10 mouse cellular contexts compared by ENCODE assay signal in the genomic region with DNA sequence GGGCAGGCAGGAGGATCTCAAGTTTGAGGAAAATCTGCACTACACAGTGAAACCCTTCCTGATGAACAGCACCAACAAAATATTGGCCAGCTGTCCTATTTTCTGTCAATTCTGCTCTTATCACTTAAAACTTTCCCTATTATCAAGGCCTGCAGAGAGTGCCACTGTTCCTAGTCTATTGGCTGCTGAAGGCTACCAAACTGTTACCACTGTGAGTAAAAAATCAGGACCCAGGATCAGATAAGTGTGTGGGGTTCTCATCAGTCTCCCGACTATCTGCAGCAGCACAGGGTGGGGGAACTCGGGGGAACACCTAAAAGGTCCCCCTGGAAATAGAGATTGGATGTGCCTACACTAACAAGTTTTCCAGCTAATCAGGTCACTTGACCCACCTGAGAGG. TPM values are rescaled to one million over a fixed set of nuclear protein-coding genes. Genes with fewer than 3 reads are reported as not detected.
DNase-seq lines count a peak whose midpoint lies in the region; ATAC-seq and TF ChIP-seq lines count a peak whose summit lies in the region.
"Had no signal": no experiment of that assay in that cellular context is flagged by ENCODE, and none has a peak within 500 bp of the region (broad histone marks: within the 10 kb centered on the region; RNA-seq: fewer than 3 reads in every experiment).

No protein-coding gene starts in this region.

- 71% methylated on average over 2 of the region's 2 CpGs for WGBS in kidney, embryonic 14.5 days
- 83% methylated on average over 2 of the region's 2 CpGs for WGBS in embryonic facial prominence, embryonic 15.5 days
- WGBS in liver, embryonic 16.5 days (ENCODE audit: insufficient replicate concordance): 19% methylated on average over 2 of the region's 2 CpGs

- no peak for TF ChIP-seq CTCF in MEL (IDR thresholded peaks at IDR 0.05 in 2 of 3, conservative IDR thresholded peaks at IDR 0.05 in 1 of 3; ENCODE audit: control insufficient read depth in 1 of 3, insufficient read depth in 1 of 3, low read depth in 2 of 3, low read length in 3 of 3, poor library complexity in 1 of 3, severe bottlenecking in 1 of 3)

- H3K9me3 ChIP-seq in kidney, embryonic 14.5 days (ENCODE audit: control insufficient read depth, low read length): no peaks in the 10 kb centered on the region
- H3K9me3 ChIP-seq in MEL (replicated peaks; ENCODE audit: insufficient read depth, low read length): no peaks in the 10 kb centered on the region
- no peaks in the 10 kb centered on the region for H3K9me3 ChIP-seq in embryonic facial prominence, embryonic 15.5 days (replicated peaks)
- H3K9me3 ChIP-seq in liver, embryonic 16.5 days (replicated peaks; ENCODE audit: control insufficient read depth, low read length): no peaks in the 10 kb centered on the region
- H3K9me3 ChIP-seq: midbrain, embryonic 12.5 days had no signal

- no peak for TF ChIP-seq POLR2A in MEL (IDR thresholded peaks at IDR 0.05; ENCODE audit: control insufficient read depth in 1 of 2, insufficient read depth in 1 of 2, low read depth in 1 of 2, low read length in 2 of 2, poor library complexity in 1 of 2)

- peaks cover 27% of the 10 kb centered on the region for H3K4me1 ChIP-seq in kidney, embryonic 14.5 days (ENCODE audit: control insufficient read depth, insufficient read depth, low read length)
- peaks cover 34 to 53% of the 10 kb centered on the region in 2 experiments for H3K4me1 ChIP-seq in MEL (ENCODE audit: control insufficient read depth in 1 of 2, insufficient read depth in 2 of 2, low read length in 2 of 2)
- H3K4me1 ChIP-seq in embryonic facial prominence, embryonic 15.5 days: peaks cover 60% of the 10 kb centered on the region
- H3K4me1 ChIP-seq in liver, embryonic 16.5 days (ENCODE audit: control insufficient read depth, low read depth, low read length): peaks cover 61% of the 10 kb centered on the region

- H3K4me2 ChIP-seq in kidney, embryonic 14.5 days (replicated peaks; ENCODE audit: low read depth, low read length): peak overlapping the region; percentile 19; the same call in 1 of the 2 replicates
- H3K4me2 ChIP-seq in embryonic facial prominence, embryonic 15.5 days (replicated peaks): peak overlapping the region; percentile 60
- peak overlapping the region; percentile 83 for H3K4me2 ChIP-seq in liver, embryonic 16.5 days (ENCODE audit: low read depth, low read length)
- H3K4me2 ChIP-seq: midbrain, embryonic 12.5 days had no signal

- no peak for DNase-seq in kidney, postnatal 36 days
- peak; percentile 42 for DNase-seq in MEL (ENCODE audit: low read depth, low spot score)
- no peak for DNase-seq in gastrocnemius, postnatal 25 days
- DNase-seq in thymus, postnatal 4 days: no peak
- DNase-seq: right cerebral cortex, postnatal 14 days had no signal

- no peaks in the 10 kb centered on the region for H3K27me3 ChIP-seq in kidney, embryonic 14.5 days (ENCODE audit: control insufficient read depth, insufficient read depth, low read length)
- H3K27me3 ChIP-seq in MEL (ENCODE audit: control insufficient read depth in 1 of 2, insufficient read depth in 2 of 2, low read length in 2 of 2): no peaks in the 10 kb centered on the region
- H3K27me3 ChIP-seq in embryonic facial prominence, embryonic 15.5 days: no peaks in the 10 kb centered on the region
- no peaks in the 10 kb centered on the region for H3K27me3 ChIP-seq in liver, embryonic 16.5 days (ENCODE audit: control insufficient read depth, insufficient read depth, low read depth, low read length)
- H3K27me3 ChIP-seq: midbrain, embryonic 12.5 days had no signal

- peak in 1 of 2 experiments; percentile 53; a peak in 2 of 4 replicates for TF ChIP-seq EP300 in MEL (IDR thresholded peaks at IDR 0.05; ENCODE audit: low read depth in 1 of 2, low read length in 2 of 2)

- no peak overlapping the region for H3K4me3 ChIP-seq in kidney, embryonic 14.5 days (ENCODE audit: low read length)
- H3K4me3 ChIP-seq in MEL (ENCODE audit: control insufficient read depth in 1 of 2, insufficient read depth in 1 of 2, low read depth in 2 of 2, low read length in 2 of 2): no peak overlapping the region; a peak in 1 of 4 replicates
- H3K4me3 ChIP-seq in embryonic facial prominence, embryonic 15.5 days (replicated peaks): peak overlapping the region; percentile 97; the same call in 1 of the 2 replicates
- H3K4me3 ChIP-seq in liver, embryonic 16.5 days (ENCODE audit: low read depth, low read length): no peak overlapping the region
- H3K4me3 ChIP-seq: midbrain, embryonic 12.5 days had no signal

- TF ChIP-seq RAD21 in MEL (IDR thresholded peaks at IDR 0.05; ENCODE audit: low read depth, low read length): no peak

- no peak for ATAC-seq in kidney, embryonic 14.5 days (ENCODE audit: low FRiP score, low TSS enrichment)
- no peak for ATAC-seq in embryonic facial prominence, embryonic 15.5 days (ENCODE audit: insufficient number of reproducible peaks, low FRiP score, low TSS enrichment, low read depth)
- ATAC-seq in liver, embryonic 16.5 days (ENCODE audit: low read depth): no peak

- peaks cover 12% of the 10 kb centered on the region for H3K36me3 ChIP-seq in kidney, embryonic 14.5 days (ENCODE audit: control insufficient read depth, insufficient read depth, low read length)
- H3K36me3 ChIP-seq in MEL (ENCODE audit: control insufficient read depth in 1 of 2, insufficient read depth in 2 of 2, low read length in 2 of 2): peaks cover 11 to 73% of the 10 kb centered on the region in 2 experiments; a peak in 3 of 4 replicates
- peaks cover 3% of the 10 kb centered on the region; the same call in 1 of the 2 replicates for H3K36me3 ChIP-seq in embryonic facial prominence, embryonic 15.5 days
- peaks cover 8% of the 10 kb centered on the region; the same call in 1 of the 2 replicates for H3K36me3 ChIP-seq in liver, embryonic 16.5 days (ENCODE audit: control insufficient read depth, insufficient read depth)

- peaks cover 81% of the 10 kb centered on the region for H3K79me2 ChIP-seq in MEL (ENCODE audit: control insufficient read depth, insufficient read depth, low read length, poor library complexity)

- H3K9ac ChIP-seq in kidney, embryonic 14.5 days (ENCODE audit: low read depth, low read length): no peak overlapping the region
- no peak overlapping the region for H3K9ac ChIP-seq in MEL (ENCODE audit: control insufficient read depth, low read depth, low read length, poor library complexity, severe bottlenecking)
- no peak overlapping the region for H3K9ac ChIP-seq in embryonic facial prominence, embryonic 15.5 days
- H3K9ac ChIP-seq in liver, embryonic 16.5 days (ENCODE audit: low read depth, low read length): no peak overlapping the region
- H3K9ac ChIP-seq: midbrain, embryonic 12.5 days had no signal

- H3K27ac ChIP-seq in kidney, embryonic 14.5 days (ENCODE audit: low read depth, low read length): no peak overlapping the region
- peak overlapping the region; percentile 11; the same call in 1 of the 2 replicates for H3K27ac ChIP-seq in MEL (ENCODE audit: control insufficient read depth, low read depth, low read length)
- no peak overlapping the region for H3K27ac ChIP-seq in embryonic facial prominence, embryonic 15.5 days (replicated peaks)
- no peak overlapping the region; the same call in 1 of the 2 replicates for H3K27ac ChIP-seq in liver, embryonic 16.5 days (ENCODE audit: low read length)
- H3K27ac ChIP-seq: midbrain, embryonic 12.5 days had no signal

RNA-seq across cellular contexts. Expression of a gene that starts 2.9 kb away (rescaled TPM):
- 544 and 644 TPM in 2 replicates for polyA plus RNA-seq in kidney, embryonic 14.5 days (2014; fragmentation: Nextera tagmentation; extraction: Ambion mirVana)
- total RNA-seq in MEL (2012; rRNA removed): 541 and 555 TPM in 2 replicates
- 100 to 1,000 TPM in 1 of 2 experiments, not detected in 1; 617 TPM for polyA plus RNA-seq in MEL (2012; ENCODE audit: insufficient read depth in 1 of 2, insufficient read length in 2 of 2, low read depth in 1 of 2, low replicate concordance in 2 of 2, missing spikeins in 1 of 2)
- polyA plus RNA-seq in embryonic facial prominence, embryonic 15.5 days (2015; fragmentation: Nextera tagmentation; extraction: Ambion mirVana): 718 and 720 TPM in 2 replicates
- 251 and 257 TPM in 2 replicates for polyA plus RNA-seq in liver, embryonic 16.5 days (2015; fragmentation: Nextera tagmentation; extraction: Ambion mirVana)
- 100 to 1,000 TPM; 193 to 199 TPM for total RNA-seq in gastrocnemius, postnatal 25 days (2021)

RNA-seq across cellular contexts. Expression of a gene that starts 17.0 kb away (rescaled TPM):
- polyA plus RNA-seq in kidney, embryonic 14.5 days (2014; fragmentation: Nextera tagmentation; extraction: Ambion mirVana): 36.9 and 41.8 TPM in 2 replicates
- 29.7 and 35.5 TPM in 2 replicates for total RNA-seq in MEL (2012; rRNA removed)
- 10 to 100 TPM in 1 of 2 experiments, not detected in 1; 59.8 TPM for polyA plus RNA-seq in MEL (2012; ENCODE audit: insufficient read depth in 1 of 2, insufficient read length in 2 of 2, low read depth in 1 of 2, low replicate concordance in 2 of 2, missing spikeins in 1 of 2)
- 30.6 and 31.3 TPM in 2 replicates for polyA plus RNA-seq in embryonic facial prominence, embryonic 15.5 days (2015; fragmentation: Nextera tagmentation; extraction: Ambion mirVana)
- 14.6 and 15.1 TPM in 2 replicates for polyA plus RNA-seq in liver, embryonic 16.5 days (2015; fragmentation: Nextera tagmentation; extraction: Ambion mirVana)
- total RNA-seq in gastrocnemius, postnatal 25 days (2021): 1 to 10 TPM; 2.8 to 3.3 TPM

RNA-seq across cellular contexts. Expression of a gene that starts 22.9 kb away (rescaled TPM):
- polyA plus RNA-seq in kidney, embryonic 14.5 days (2014; fragmentation: Nextera tagmentation; extraction: Ambion mirVana): 113 and 128 TPM in 2 replicates
- total RNA-seq in MEL (2012; rRNA removed): 75.0 and 75.5 TPM in 2 replicates
- polyA plus RNA-seq in MEL (2012; ENCODE audit: insufficient read depth in 1 of 2, insufficient read length in 2 of 2, low read depth in 1 of 2, low replicate concordance in 2 of 2, missing spikeins in 1 of 2): 10 to 100 TPM in 1 of 2 experiments, not detected in 1; 68.5 TPM
- 82.3 and 82.8 TPM in 2 replicates for polyA plus RNA-seq in embryonic facial prominence, embryonic 15.5 days (2015; fragmentation: Nextera tagmentation; extraction: Ambion mirVana)
- 43.1 and 44.3 TPM in 2 replicates for polyA plus RNA-seq in liver, embryonic 16.5 days (2015; fragmentation: Nextera tagmentation; extraction: Ambion mirVana)
- 10 to 100 TPM; 47.8 to 48.4 TPM for total RNA-seq in gastrocnemius, postnatal 25 days (2021)

RNA-seq across cellular contexts. Expression of a gene that starts 33.2 kb away (rescaled TPM):
- 132 and 149 TPM in 2 replicates for polyA plus RNA-seq in kidney, embryonic 14.5 days (2014; fragmentation: Nextera tagmentation; extraction: Ambion mirVana)
- 249 and 295 TPM in 2 replicates for total RNA-seq in MEL (2012; rRNA removed)
- 100 to 1,000 TPM in 1 of 2 experiments, not detected in 1; 215 TPM for polyA plus RNA-seq in MEL (2012; ENCODE audit: insufficient read depth in 1 of 2, insufficient read length in 2 of 2, low read depth in 1 of 2, low replicate concordance in 2 of 2, missing spikeins in 1 of 2)
- polyA plus RNA-seq in embryonic facial prominence, embryonic 15.5 days (2015; fragmentation: Nextera tagmentation; extraction: Ambion mirVana): 111 and 113 TPM in 2 replicates
- polyA plus RNA-seq in liver, embryonic 16.5 days (2015; fragmentation: Nextera tagmentation; extraction: Ambion mirVana): 55.0 TPM in 2 replicates
- total RNA-seq in gastrocnemius, postnatal 25 days (2021): 10 to 100 TPM; 18.7 to 24.5 TPM

RNA-seq across cellular contexts. Expression of a gene that starts 42.2 kb away (rescaled TPM):
- polyA plus RNA-seq in kidney, embryonic 14.5 days (2014; fragmentation: Nextera tagmentation; extraction: Ambion mirVana): 0.11 and 0.28 TPM in 2 replicates
- 0.08 TPM in 1 of 2 replicates, not detected in the other for total RNA-seq in MEL (2012; rRNA removed)
- polyA plus RNA-seq in MEL (2012; ENCODE audit: insufficient read depth in 1 of 2, insufficient read length in 2 of 2, low read depth in 1 of 2, low replicate concordance in 2 of 2, missing spikeins in 1 of 2): under 1 TPM in 1 of 2 experiments, not detected in 1; 0.07 TPM
- 0.52 and 0.74 TPM in 2 replicates for polyA plus RNA-seq in embryonic facial prominence, embryonic 15.5 days (2015; fragmentation: Nextera tagmentation; extraction: Ambion mirVana)
- 0.08 and 0.20 TPM in 2 replicates for polyA plus RNA-seq in liver, embryonic 16.5 days (2015; fragmentation: Nextera tagmentation; extraction: Ambion mirVana)
- total RNA-seq in gastrocnemius, postnatal 25 days (2021): under 1 TPM; 0.33 to 0.48 TPM
- polyA plus RNA-seq: embryonic facial prominence, embryonic 11.5 days had no signal

Comparison
In these comparisons a context has a peak if more than half of its experiments do, and no peak if none do; other contexts are left out.
1. H3K4me2 ChIP-seq: peak in every context shown above with its lines; median percentile 83 in liver, embryonic 16.5 days; 60 in embryonic facial prominence, embryonic 15.5 days; 19 in kidney, embryonic 14.5 days.